Mouse (Mus musculus) bone marrow macrophage, adult 2 months (primary cell): ENCODE results near the gene Hcn2.

Experiments used
- CTCF ChIP-seq: IDR thresholded peaks from 2 replicates; pipeline ENCODE4 v1.5.1; 2012; ENCODE audit warnings: low read depth, mild to moderate bottlenecking, low read length, moderate library complexity
- POLR2A ChIP-seq: IDR thresholded peaks from 2 replicates; pipeline ENCODE4 v1.6.1; 2012; ENCODE audit warnings: mild to moderate bottlenecking, low read depth, low read length, borderline replicate concordance

DNA sequence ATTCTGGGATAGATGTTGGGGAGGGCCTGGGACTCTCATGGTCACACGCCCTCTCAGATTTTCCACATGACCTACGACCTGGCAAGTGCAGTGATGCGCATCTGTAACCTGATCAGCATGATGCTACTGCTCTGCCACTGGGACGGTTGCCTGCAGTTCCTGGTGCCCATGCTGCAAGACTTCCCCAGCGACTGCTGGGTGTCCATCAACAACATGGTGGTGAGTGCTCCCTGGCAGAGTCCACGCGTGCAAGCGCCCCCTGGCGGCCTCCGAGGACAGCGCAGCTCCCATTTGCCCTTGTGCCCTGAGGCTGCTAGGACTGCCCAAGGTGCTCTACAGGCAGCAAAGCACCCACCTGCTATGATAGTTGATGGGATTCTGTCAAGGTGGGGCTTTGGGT lies 9.7 kb downstream of the Hcn2 start:
- TF ChIP-seq CTCF (peak; percentile 41; the same call in 1 of the 2 replicates), POLR2A (no peak)
